Mouse (Mus musculus): ENCODE data around the gene Tspear. TPM values are rescaled to one million over a fixed set of nuclear protein-coding genes. Genes with fewer than 3 reads are reported as not detected.
A peak's percentile ranks its signal among the peaks of the same experiment; 100 is the strongest.
"Not testable (repeated sequence)": the region's sequence is repeated elsewhere in the genome, so short reads cannot be mapped to it uniquely, and the experiment has no call there.

The Tspear gene
- polyA plus RNA-seq, 1 experiment from 2014 or later, result 1.4 TPM

DNA sequence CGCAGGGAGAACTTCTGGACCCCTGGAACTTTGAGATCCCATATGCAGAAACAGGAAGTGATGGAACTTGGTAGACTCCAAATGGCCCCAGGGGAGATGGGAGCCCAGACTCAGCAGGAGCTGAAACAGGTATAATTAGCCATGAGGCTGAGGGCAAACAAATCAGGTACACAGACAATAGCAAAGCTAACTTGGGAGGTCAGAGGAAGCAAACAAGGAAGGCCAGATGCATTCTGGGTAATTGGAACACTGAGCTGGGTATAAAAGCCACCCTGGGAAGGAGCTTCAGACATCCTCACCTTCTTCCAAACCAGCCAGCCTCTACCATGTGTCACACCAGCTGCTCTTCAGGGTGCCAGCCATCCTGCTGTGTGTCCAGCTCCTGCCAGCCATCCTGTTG lies 33.9 kb downstream of the Tspear start, which contains the start of gene Krtap12-1:
Gene Krtap12-1, plus strand, starts transcription at position 301 of the 400 bp plus-strand sequence.
- not testable (repeated sequence) for H3K27me3 ChIP-seq, H3K4me1 ChIP-seq
- WGBS, result 86% methylated on average over 1 of the region's 1 CpGs

GRCm38 (mm10) chr10:77724855-77725254 lies 38.5 kb downstream of the Tspear start:
- Histone ChIP-seq H3K36me3 (no peaks in the 10 kb centered on the region), H3K27ac (replicated peaks) (no peak overlapping the region), H3K4me3 (no peak overlapping the region), H3K9ac (replicated peaks) (no peak overlapping the region), H3K27me3 (no peaks in the 10 kb centered on the region), H3K4me1 (no peaks in the 10 kb centered on the region), H3K9me3 (0 out of 2 replicates have a peak, but pooled peaks cover 3% of the 10 kb centered on the region), H3K4me2 (replicated peaks) (no peak overlapping the region)
- WGBS, result 80% methylated on average over 8 of the region's 8 CpGs
- ATAC-seq (ENCODE audit: low FRiP score, low read depth), result no peak

More for the DNA sequence above, 33.9 kb downstream of the Tspear start, which contains the start of gene Krtap12-1:
- not testable (repeated sequence) for H3K4me3 ChIP-seq; H3K36me3 ChIP-seq; H3K9me3 ChIP-seq; H3K27ac ChIP-seq (replicated peaks); H3K9ac ChIP-seq (replicated peaks); ATAC-seq (ENCODE audit: low FRiP score, low read depth); H3K4me2 ChIP-seq (replicated peaks)

GRCm38 (mm10) chr10:77726186-77726585 lies 39.8 kb downstream of the Tspear start, which contains the start of gene Gm10100:
Gene Gm10100, plus strand, starts transcription at chr10:77726486.
- H3K27me3 ChIP-seq, result no peaks in the 10 kb centered on the region
- H3K36me3 ChIP-seq, result no peaks in the 10 kb centered on the region
- WGBS, result 30% methylated on average over 3 of the region's 3 CpGs
- no peaks in the 10 kb centered on the region for H3K9me3 ChIP-seq
- no peaks in the 10 kb centered on the region for H3K4me1 ChIP-seq
- H3K27ac ChIP-seq (replicated peaks), result no peak within 1 kb of the TSS
- H3K9ac ChIP-seq (replicated peaks), result no peak within 1 kb of the TSS
- no peak within 1 kb of the TSS for H3K4me2 ChIP-seq (replicated peaks)
- no peak for ATAC-seq (ENCODE audit: low FRiP score, low read depth)
- no peak within 1 kb of the TSS for H3K4me3 ChIP-seq

GRCm38 (mm10) chr10:77728280-77728679 lies 41.9 kb downstream of the Tspear start:
- no peak for ATAC-seq (ENCODE audit: low FRiP score, low read depth)
- Histone ChIP-seq H3K4me3 (no peak overlapping the region), H3K9me3 (no peaks in the 10 kb centered on the region), H3K27ac (replicated peaks) (no peak overlapping the region), H3K4me1 (no peaks in the 10 kb centered on the region), H3K4me2 (replicated peaks) (no peak overlapping the region), H3K36me3 (no peaks in the 10 kb centered on the region), H3K9ac (replicated peaks) (no peak overlapping the region), H3K27me3 (no peaks in the 10 kb centered on the region)
- 72% methylated on average over 4 of the region's 4 CpGs for WGBS

- Histone ChIP-seq H3K27me3 (no peaks in the 10 kb centered on the region), H3K4me3 (no peak overlapping the region), H3K4me1 (no peaks in the 10 kb centered on the region), H3K9ac (replicated peaks) (no peak overlapping the region), H3K27ac (replicated peaks) (no peak overlapping the region), H3K4me2 (replicated peaks) (no peak overlapping the region), H3K36me3 (no peaks in the 10 kb centered on the region), H3K9me3 (no peaks in the 10 kb centered on the region)
- ATAC-seq (ENCODE audit: low FRiP score, low read depth), result no peak
- WGBS, result 57% methylated on average over 4 of the region's 4 CpGs
Measured at GRCm38 (mm10) chr10:77729241-77729640, 42.9 kb downstream of the Tspear start.

- H3K4me3 ChIP-seq, result no peak overlapping the region
Measured at GRCm38 (mm10) chr10:77735928-77736327, 49.6 kb downstream of the Tspear start.

DNA sequence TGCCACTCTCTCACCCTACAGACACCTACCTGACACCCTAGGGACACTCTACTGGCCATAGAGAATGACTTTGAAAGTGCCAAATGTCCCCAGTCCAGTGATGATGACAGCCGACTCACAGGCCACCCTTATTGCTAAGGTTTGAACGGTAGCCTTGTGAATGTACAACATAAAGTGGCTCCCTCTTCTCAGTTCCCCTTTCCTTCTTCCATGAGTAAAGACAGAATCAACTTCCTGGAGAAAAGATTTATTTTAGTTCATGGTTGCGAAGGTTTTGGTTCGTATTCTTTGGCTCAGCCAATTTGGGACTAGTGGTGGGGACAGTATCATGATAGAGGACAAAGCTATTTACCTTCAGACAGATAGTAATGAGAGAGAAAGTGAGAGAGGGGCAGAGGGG lies 52.6 kb downstream of the Tspear start:
- Histone ChIP-seq H3K4me3 (no peak overlapping the region), H3K4me1 (peaks cover 4% of the 10 kb centered on the region), H3K4me2 (replicated peaks) (no peak overlapping the region), H3K9me3 (no peaks in the 10 kb centered on the region), H3K36me3 (no peaks in the 10 kb centered on the region), H3K9ac (replicated peaks) (no peak overlapping the region), H3K27ac (replicated peaks) (no peak overlapping the region), H3K27me3 (no peaks in the 10 kb centered on the region)
- ATAC-seq (ENCODE audit: low FRiP score, low read depth), result no peak
- WGBS, result 85% methylated on average over 4 of the region's 4 CpGs

More at GRCm38 (mm10) chr10:77735928-77736327, 49.6 kb downstream of the Tspear start:
- no peaks in the 10 kb centered on the region for H3K27me3 ChIP-seq
- H3K9me3 ChIP-seq, result no peaks in the 10 kb centered on the region
- H3K36me3 ChIP-seq, result no peaks in the 10 kb centered on the region
- H3K4me1 ChIP-seq, result no peaks in the 10 kb centered on the region; the same call in none of the 2 replicates
- H3K27ac ChIP-seq (replicated peaks), result no peak overlapping the region
- ATAC-seq (ENCODE audit: low FRiP score, low read depth), result no peak
- no peak overlapping the region for H3K9ac ChIP-seq (replicated peaks)
- 100% methylated on average over 1 of the region's 1 CpGs for WGBS
- H3K4me2 ChIP-seq (replicated peaks), result no peak overlapping the region

- 52% methylated on average over 4 of the region's 5 CpGs for WGBS
- H3K4me2 ChIP-seq (replicated peaks); H3K4me1 ChIP-seq; ATAC-seq (ENCODE audit: low FRiP score, low read depth); H3K9ac ChIP-seq (replicated peaks); H3K27me3 ChIP-seq; H3K4me3 ChIP-seq; H3K36me3 ChIP-seq; H3K9me3 ChIP-seq: not testable (repeated sequence)
- peak within 1 kb of the TSS; percentile 25; the same call in 1 of the 2 replicates for H3K27ac ChIP-seq (replicated peaks)
Measured at GRCm38 (mm10) chr10:77741924-77742688, 55.7 kb downstream of the Tspear start, which contains the start of gene Gm18596. Gene Gm18596, minus strand, starts transcription at chr10:77742638.

- H3K4me3 ChIP-seq; H3K4me1 ChIP-seq; H3K27ac ChIP-seq (replicated peaks); H3K9ac ChIP-seq (replicated peaks); H3K4me2 ChIP-seq (replicated peaks); H3K9me3 ChIP-seq; H3K27me3 ChIP-seq; H3K36me3 ChIP-seq; ATAC-seq (ENCODE audit: low FRiP score, low read depth): not testable (repeated sequence)
- WGBS, result 74% methylated on average over 1 of the region's 1 CpGs
Measured at GRCm38 (mm10) chr10:77750686-77751085, 64.3 kb downstream of the Tspear start.

DNA sequence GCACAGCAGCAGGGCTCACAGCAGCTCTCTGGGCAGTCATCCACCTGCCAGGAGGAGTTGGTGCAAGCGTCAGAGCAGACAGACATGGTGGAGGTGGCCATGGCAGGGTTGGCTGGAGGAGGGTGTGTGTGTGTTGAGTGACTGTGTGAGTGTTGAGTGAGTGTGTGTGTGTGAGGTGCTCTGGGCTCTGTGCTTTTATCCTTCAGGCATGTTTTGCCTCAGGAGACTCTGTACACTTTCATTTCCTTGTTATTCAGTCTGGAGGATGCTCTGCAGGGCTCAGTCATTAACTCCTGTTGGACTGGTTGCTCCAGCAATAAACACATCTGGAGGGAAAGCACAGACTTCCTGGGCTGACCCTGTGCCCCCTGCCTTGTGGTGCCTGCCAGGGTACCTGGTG lies 64.9 kb downstream of the Tspear start, which contains the start of gene Gm9736:
Gene Gm9736, minus strand, starts transcription at position 101 of the 400 bp plus-strand sequence.
- WGBS, result 85% methylated on average over 1 of the region's 1 CpGs
- not testable (repeated sequence) for H3K27ac ChIP-seq (replicated peaks); H3K36me3 ChIP-seq; H3K9ac ChIP-seq (replicated peaks); H3K4me3 ChIP-seq; ATAC-seq (ENCODE audit: low FRiP score, low read depth); H3K4me2 ChIP-seq (replicated peaks); H3K27me3 ChIP-seq; H3K4me1 ChIP-seq; H3K9me3 ChIP-seq

DNA sequence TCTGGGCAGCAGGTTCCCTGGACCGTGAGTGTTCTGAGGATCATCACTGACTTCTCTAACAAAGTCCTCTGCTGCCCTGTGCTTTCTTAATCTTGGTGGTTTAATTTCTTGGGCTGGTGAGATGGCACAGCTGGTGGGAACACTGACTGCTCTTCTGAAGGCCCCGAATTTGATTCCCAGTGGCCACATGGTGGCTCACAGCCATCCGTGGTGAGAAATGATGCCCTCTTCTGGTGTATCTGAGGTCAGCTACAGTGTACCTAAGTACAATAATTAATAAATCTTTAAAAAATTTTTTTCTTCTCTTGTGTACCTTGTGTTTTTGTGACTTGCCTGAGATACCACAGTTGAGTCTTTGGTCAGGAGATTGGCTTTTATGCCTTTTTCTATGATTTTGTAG lies 65.9 kb downstream of the Tspear start:
- H3K36me3 ChIP-seq; H3K27me3 ChIP-seq; H3K4me3 ChIP-seq; H3K4me2 ChIP-seq (replicated peaks); H3K27ac ChIP-seq (replicated peaks); ATAC-seq (ENCODE audit: low FRiP score, low read depth); H3K4me1 ChIP-seq; H3K9ac ChIP-seq (replicated peaks); H3K9me3 ChIP-seq: not testable (repeated sequence)
- WGBS, result 65% methylated on average over 3 of the region's 3 CpGs

DNA sequence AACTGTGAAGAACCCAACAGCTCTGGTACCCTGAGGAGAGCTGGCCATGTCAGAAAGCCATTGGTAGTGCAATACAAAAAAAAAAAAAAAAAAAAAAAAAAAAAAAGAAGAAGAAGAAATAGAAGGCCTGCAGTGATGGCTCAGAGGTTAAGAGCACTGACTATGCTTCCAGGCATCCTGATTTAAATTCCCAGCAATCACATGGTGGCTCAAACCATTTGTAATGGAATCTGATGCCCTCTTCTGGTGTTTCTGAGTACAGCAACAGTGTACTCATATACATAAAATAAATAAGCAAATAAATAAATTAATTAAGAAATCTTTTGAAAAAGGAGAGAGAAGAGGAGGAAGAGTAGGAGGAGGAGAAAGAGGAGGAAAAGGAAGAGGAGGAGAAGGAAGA lies 67.1 kb downstream of the Tspear start:
- Histone ChIP-seq H3K36me3 (no peaks in the 10 kb centered on the region), H3K27me3 (no peaks in the 10 kb centered on the region), H3K4me3 (no peak overlapping the region), H3K4me2 (replicated peaks) (no peak overlapping the region), H3K9me3 (no peaks in the 10 kb centered on the region), H3K27ac (replicated peaks) (no peak overlapping the region), H3K9ac (replicated peaks) (no peak overlapping the region), H3K4me1 (no peaks in the 10 kb centered on the region)
- ATAC-seq (ENCODE audit: low FRiP score, low read depth), result no peak

Data from midbrain, embryonic 12.5 days (tissue).